Mouse (Mus musculus) forebrain, embryonic 12.5 days (tissue): Measurements from ENCODE around the gene Lrrc25. TPM values are rescaled to one million over a fixed set of nuclear protein-coding genes. Genes with fewer than 3 reads are reported as not detected.

Source experiments
- ATAC-seq: fragments of 200-750 bp; cut with Nextera tagmentation; 2 replicates; pipeline ENCODE4 v1.8.0; 2017; ENCODE audit warnings: moderate TSS enrichment; ENCODE audit not compliant: low FRiP score
- H3K27ac ChIP-seq: fragments of 300-500 bp; sonication (generic); 2 replicates; pipeline ENCODE4 v1.5.1; 2016; ENCODE audit warnings: mild to moderate bottlenecking
- H3K27me3 ChIP-seq: fragments of 300-500 bp; sonication (generic); 2 replicates; pipeline ENCODE4 v1.6.1; 2016; ENCODE audit warnings: mild to moderate bottlenecking
- H3K36me3 ChIP-seq: fragments of 300-500 bp; sonication (generic); replicated peaks from 2 replicates; pipeline ENCODE4 v1.6.1; 2016; ENCODE audit warnings: mild to moderate bottlenecking
- H3K4me1 ChIP-seq: fragments of 300-500 bp; sonication (generic); 2 replicates; pipeline ENCODE4 v1.6.1; 2016
- H3K4me2 ChIP-seq: fragments of 300-500 bp; sonication (generic); 2 replicates; pipeline ENCODE4 v1.6.1; 2016; ENCODE audit warnings: mild to moderate bottlenecking, moderate library complexity
- H3K4me3 ChIP-seq: fragments of 300-500 bp; sonication (generic); replicated peaks from 2 replicates; pipeline ENCODE4 v1.5.1; 2016; ENCODE audit warnings: mild to moderate bottlenecking
- H3K9ac ChIP-seq: fragments of 300-500 bp; sonication (generic); 2 replicates; pipeline ENCODE4 v1.6.1; 2016; ENCODE audit warnings: mild to moderate bottlenecking
- H3K9me3 ChIP-seq: fragments of 300-500 bp; sonication (generic); 2 replicates; pipeline ENCODE4 v1.6.1; 2016
- WGBS: fragments of 180-500 bp; shearing (Covaris S2); methylation state at CpG from one replicate; pipeline ENCODE4 v1.1.7; 2016; 5-methylcytosine and 5-hydroxymethylcytosine counted together
- polyA plus RNA-seq: library from polyadenylated mRNA; unstranded; fragments of >200 nt; fragmentation: Nextera tagmentation; extraction: Ambion mirVana; gene quantifications from 2 replicates; pipeline ENCODE4 v1.2.1, GENCODE M21; 2016

Lrrc25 gene
- polyA plus RNA-seq, 1 experiment from 2014 or later: 0.45 TPM

- H3K36me3 ChIP-seq: no peaks in the 10 kb centered on the region
- H3K9ac ChIP-seq: peak overlapping the region; percentile 59
- peak; percentile 56 for ATAC-seq
- peaks cover 55% of the 10 kb centered on the region for H3K4me1 ChIP-seq
- 1% methylated on average over 45 of the region's 45 CpGs for WGBS
- peak overlapping the region; percentile 90 for H3K27ac ChIP-seq
- H3K9me3 ChIP-seq: no peaks in the 10 kb centered on the region
- H3K4me2 ChIP-seq: peak overlapping the region; percentile 92
- peaks cover 19% of the 10 kb centered on the region; the same call in 1 of the 2 replicates for H3K27me3 ChIP-seq
- H3K4me3 ChIP-seq: peak overlapping the region; percentile 44
These were observed 5.8 kb upstream of the Lrrc25 start for GRCm38 (mm10) chr8:70609849-70610795.

GRCm38 (mm10) chr8:70610796-70611771 lies 4.9 kb upstream of the Lrrc25 start:
- no peaks in the 10 kb centered on the region for H3K9me3 ChIP-seq
- H3K9ac ChIP-seq: peak overlapping the region; percentile 58
- peaks cover 19% of the 10 kb centered on the region; the same call in 1 of the 2 replicates for H3K27me3 ChIP-seq
- ATAC-seq: 0 out of 2 replicates have a peak, but pooled peaks have one; percentile 2
- under 1% methylated on average over 54 of the region's 54 CpGs for WGBS
- peak overlapping the region; percentile 44 for H3K4me3 ChIP-seq
- H3K27ac ChIP-seq: peak overlapping the region; percentile 90
- peak overlapping the region; percentile 92 for H3K4me2 ChIP-seq
- no peaks in the 10 kb centered on the region for H3K36me3 ChIP-seq
- H3K4me1 ChIP-seq: peaks cover 54% of the 10 kb centered on the region

GRCm38 (mm10) chr8:70611849-70612248 lies 4.1 kb upstream of the Lrrc25 start:
- peaks cover 46% of the 10 kb centered on the region for H3K4me1 ChIP-seq
- WGBS: 1% methylated on average over 6 of the region's 6 CpGs

GRCm38 (mm10) chr8:70613763-70614162 lies 2.2 kb upstream of the Lrrc25 start:
- H3K9ac ChIP-seq: no peak overlapping the region
- H3K27ac ChIP-seq: no peak overlapping the region
- peaks cover 14% of the 10 kb centered on the region; the same call in 1 of the 2 replicates for H3K27me3 ChIP-seq
- H3K4me2 ChIP-seq: no peak overlapping the region
- H3K9me3 ChIP-seq: no peaks in the 10 kb centered on the region
- no peak for ATAC-seq
- H3K4me3 ChIP-seq: no peak overlapping the region
- H3K4me1 ChIP-seq: peaks cover 40% of the 10 kb centered on the region
- WGBS: 26% methylated on average over 1 of the region's 1 CpGs
- no peaks in the 10 kb centered on the region for H3K36me3 ChIP-seq

More at GRCm38 (mm10) chr8:70611849-70612248, 4.1 kb upstream of the Lrrc25 start:
- no peaks in the 10 kb centered on the region for H3K9me3 ChIP-seq
- H3K27ac ChIP-seq: peak overlapping the region; percentile 47; the same call in 1 of the 2 replicates
- peaks cover 19% of the 10 kb centered on the region; the same call in 1 of the 2 replicates for H3K27me3 ChIP-seq
- peak overlapping the region; percentile 44 for H3K4me3 ChIP-seq
- no peaks in the 10 kb centered on the region for H3K36me3 ChIP-seq
- peak overlapping the region; percentile 92 for H3K4me2 ChIP-seq
- 0 out of 2 replicates have a peak, but pooled peaks have one; percentile 2 for ATAC-seq
- H3K9ac ChIP-seq: peak overlapping the region; percentile 58

GRCm38 (mm10) chr8:70614469-70614868 lies 1.5 kb upstream of the Lrrc25 start:
- Histone ChIP-seq H3K4me3 (no peak overlapping the region), H3K4me1 (peaks cover 36% of the 10 kb centered on the region), H3K9me3 (no peaks in the 10 kb centered on the region), H3K27ac (no peak overlapping the region), H3K4me2 (no peak overlapping the region), H3K9ac (no peak overlapping the region), H3K27me3 (peaks cover 8% of the 10 kb centered on the region; the same call in 1 of the 2 replicates), H3K36me3 (no peaks in the 10 kb centered on the region)
- ATAC-seq: no peak
- whole genome bisulfite sequencing: 77% methylated on average over 5 of the region's 5 CpGs

- Histone ChIP-seq H3K9me3 (no peaks in the 10 kb centered on the region), H3K9ac (no peak overlapping the region), H3K4me3 (no peak overlapping the region), H3K27ac (no peak overlapping the region), H3K4me1 (peaks cover 28% of the 10 kb centered on the region), H3K4me2 (no peak overlapping the region), H3K36me3 (no peaks in the 10 kb centered on the region), H3K27me3 (peaks cover 9% of the 10 kb centered on the region)
- ATAC-seq: no peak
- WGBS: 89% methylated on average over 8 of the region's 8 CpGs
These were observed 674 bp upstream of the Lrrc25 start for GRCm38 (mm10) chr8:70615281-70615680.

- H3K4me3 ChIP-seq: no peak overlapping the region
These were observed 690 bp downstream of the Lrrc25 start for GRCm38 (mm10) chr8:70616645-70617044.

GRCm38 (mm10) chr8:70617985-70618384 lies 2.0 kb downstream of the Lrrc25 start:
- Histone ChIP-seq H3K36me3 (no peaks in the 10 kb centered on the region), H3K9ac (no peak overlapping the region), H3K4me1 (peaks cover 14% of the 10 kb centered on the region), H3K4me2 (no peak overlapping the region), H3K27ac (no peak overlapping the region), H3K4me3 (no peak overlapping the region), H3K9me3 (no peaks in the 10 kb centered on the region), H3K27me3 (peaks cover 29% of the 10 kb centered on the region)
- WGBS: 82% methylated on average over 11 of the region's 11 CpGs
- ATAC-seq: no peak

More at GRCm38 (mm10) chr8:70616645-70617044, 690 bp downstream of the Lrrc25 start:
- no peaks in the 10 kb centered on the region for H3K9me3 ChIP-seq
- no peak overlapping the region for H3K4me2 ChIP-seq
- 64% methylated on average over 11 of the region's 11 CpGs for WGBS
- H3K27ac ChIP-seq: no peak overlapping the region
- H3K4me1 ChIP-seq: peaks cover 15% of the 10 kb centered on the region
- no peaks in the 10 kb centered on the region for H3K36me3 ChIP-seq
- ATAC-seq: no peak
- peaks cover 16% of the 10 kb centered on the region for H3K27me3 ChIP-seq
- no peak overlapping the region for H3K9ac ChIP-seq

GRCm38 (mm10) chr8:70618888-70619334 lies 3.0 kb downstream of the Lrrc25 start:
- peak; percentile 40; the same call in 1 of the 2 replicates for ATAC-seq
- no peaks in the 10 kb centered on the region for H3K36me3 ChIP-seq
- no peaks in the 10 kb centered on the region for H3K9me3 ChIP-seq
- H3K4me1 ChIP-seq: peaks cover 14% of the 10 kb centered on the region
- no peak overlapping the region; the same call in 1 of the 2 replicates for H3K9ac ChIP-seq
- no peak overlapping the region for H3K4me3 ChIP-seq
- no peak overlapping the region for H3K4me2 ChIP-seq
- 32% methylated on average over 9 of the region's 9 CpGs for WGBS
- no peak overlapping the region for H3K27ac ChIP-seq
- H3K27me3 ChIP-seq: peaks cover 31% of the 10 kb centered on the region

GRCm38 (mm10) chr8:70622220-70622619 lies 6.3 kb downstream of the Lrrc25 start:
- Histone ChIP-seq H3K4me1 (peaks cover 14% of the 10 kb centered on the region), H3K9me3 (no peaks in the 10 kb centered on the region), H3K36me3 (no peaks in the 10 kb centered on the region), H3K27me3 (peaks cover 29% of the 10 kb centered on the region), H3K4me3 (no peak overlapping the region), H3K9ac (no peak overlapping the region), H3K4me2 (no peak overlapping the region), H3K27ac (no peak overlapping the region)
- ATAC-seq: no peak
- WGBS: 59% methylated on average over 3 of the region's 3 CpGs

GRCm38 (mm10) chr8:70625104-70625503 lies 9.1 kb downstream of the Lrrc25 start:
- Histone ChIP-seq H3K27ac (no peak overlapping the region), H3K4me1 (peaks cover 11% of the 10 kb centered on the region), H3K9ac (no peak overlapping the region), H3K9me3 (no peaks in the 10 kb centered on the region), H3K4me2 (no peak overlapping the region), H3K4me3 (no peak overlapping the region), H3K36me3 (no peaks in the 10 kb centered on the region), H3K27me3 (peaks cover 31% of the 10 kb centered on the region)
- no peak for ATAC-seq
- 20% methylated on average over 5 of the region's 5 CpGs for WGBS
